Mouse (Mus musculus) layer of hippocampus, postnatal 10 days (tissue): ENCODE data around the gene Arhgap21. TPM values are rescaled to one million over a fixed set of nuclear protein-coding genes. Genes with fewer than 3 reads are reported as not detected.

ENCODE experiments used
- DNase-seq, 2 experiments: peaks; one replicate each; pipeline ENCODE4 v3.0.0; 2021; ENCODE audit warnings: low spot score in 2 of 2
- total RNA-seq, 2 experiments: library from RNA; stranded (reverse); gene quantifications; 2 replicates each; pipeline ENCODE4 v1.2.3; 2021

The Arhgap21 gene
- total RNA-seq, 2 experiments from 2014 or later = 305 to 313 TPM

DNA sequence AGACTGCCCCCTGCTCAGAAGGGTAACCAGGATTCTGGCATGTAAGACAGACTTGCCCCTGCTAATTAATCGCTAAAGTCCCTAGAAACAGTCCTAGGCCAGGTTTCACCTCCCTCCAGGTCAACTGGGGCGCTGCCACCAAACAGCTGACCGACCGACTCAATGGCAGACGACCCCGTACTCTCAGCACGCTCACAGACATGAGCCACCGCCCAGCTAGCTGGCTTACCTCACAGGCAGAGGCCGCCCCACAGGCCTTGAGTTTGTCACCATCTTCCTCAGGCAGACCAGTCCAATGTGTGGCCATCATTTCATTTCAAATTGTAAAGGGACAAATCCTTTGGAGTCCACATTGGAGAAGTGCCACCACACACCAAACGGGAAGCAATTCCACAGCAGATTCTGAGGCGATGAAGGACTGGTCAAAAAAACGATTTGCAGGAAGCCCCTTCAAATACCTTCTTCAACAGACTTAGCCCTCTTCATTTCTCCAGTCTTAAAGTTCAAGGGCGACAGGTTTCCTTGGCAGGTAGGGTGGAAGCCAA, 1.5 kb downstream of the Arhgap21 start:
- peak; percentile 47 to 63 for DNase-seq

DNA sequence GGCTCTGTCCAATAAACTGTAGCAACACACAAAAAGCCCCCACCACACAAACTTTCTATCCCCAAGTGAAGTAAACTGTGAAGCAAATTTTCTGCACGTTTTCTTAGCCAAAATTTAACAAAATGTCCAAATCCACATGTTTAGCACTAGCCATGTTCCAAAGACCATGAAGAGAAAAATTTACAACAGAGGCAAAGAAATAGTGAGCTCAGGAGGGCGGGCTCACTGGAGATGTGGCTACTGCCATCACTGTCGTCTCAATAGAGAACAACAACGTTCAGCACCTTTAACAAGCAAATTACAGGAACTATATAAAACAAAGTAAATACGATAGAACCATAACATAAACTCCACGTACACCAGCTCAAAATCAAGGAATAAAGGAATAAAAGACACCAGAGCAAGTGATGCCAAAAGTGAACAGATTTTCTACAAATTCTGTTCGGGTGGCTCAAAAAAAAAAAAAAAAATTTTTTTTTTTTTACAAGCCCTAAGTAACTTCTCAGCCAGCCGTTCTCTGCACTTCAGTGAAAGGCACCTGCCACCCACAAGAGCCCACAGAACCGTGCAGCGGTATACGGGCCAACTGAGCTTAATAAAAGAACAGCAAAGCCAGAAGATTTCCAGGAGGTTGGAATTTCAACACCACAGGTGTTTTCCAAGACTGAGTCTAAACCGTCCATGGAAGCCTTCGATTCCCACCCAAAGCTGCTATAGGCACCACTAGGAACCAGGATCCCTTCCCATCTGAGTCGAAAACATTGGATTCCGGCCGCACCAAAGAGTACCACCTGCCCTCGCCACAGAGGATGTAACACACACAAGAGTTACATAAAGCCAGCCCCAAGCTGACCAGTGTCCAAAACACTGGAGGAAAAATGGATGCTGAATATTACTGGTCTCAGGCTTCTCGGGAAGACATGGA, 2.2 kb downstream of the Arhgap21 start:
- peak in 1 of 2 experiments; percentile 27 for DNase-seq

DNA sequence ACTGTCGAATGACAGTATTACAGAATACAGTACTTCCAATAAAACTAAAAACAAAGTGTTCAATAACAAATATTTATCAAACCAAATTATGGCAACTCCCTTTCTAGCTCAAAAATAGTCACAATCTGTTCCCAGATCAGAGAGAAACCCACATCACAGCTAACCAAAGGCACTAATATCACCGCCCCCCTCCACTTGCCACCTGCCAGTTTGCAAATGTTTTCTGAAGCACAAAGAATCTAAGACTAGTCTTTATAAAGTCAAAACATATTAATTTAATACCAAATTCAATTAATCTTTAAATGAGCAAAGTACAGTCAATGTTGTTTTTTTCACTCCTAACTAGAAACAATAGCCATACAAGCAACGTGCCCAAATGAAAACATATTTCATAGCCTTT, 3.3 kb downstream of the Arhgap21 start:
- no peak for DNase-seq

DNA sequence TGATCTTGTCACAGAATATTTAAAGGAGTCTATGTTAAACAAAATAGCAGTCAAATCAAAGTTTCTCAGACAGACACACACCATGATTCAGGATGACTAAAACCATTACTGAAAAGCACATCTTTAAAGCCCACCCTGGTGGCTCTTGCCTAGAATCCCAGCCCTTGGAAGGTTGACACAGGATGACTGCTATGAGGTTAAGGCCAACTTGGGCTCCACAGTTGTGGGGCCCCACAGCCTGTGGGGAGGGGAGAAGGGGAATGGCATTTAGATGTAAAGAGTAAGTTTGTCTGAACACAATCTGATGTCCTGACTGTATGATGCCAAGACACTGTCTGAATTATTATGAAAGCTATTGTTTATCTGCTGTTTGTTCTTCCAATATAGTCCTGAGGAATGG, 4.2 kb downstream of the Arhgap21 start:
- no peak for DNase-seq

DNA sequence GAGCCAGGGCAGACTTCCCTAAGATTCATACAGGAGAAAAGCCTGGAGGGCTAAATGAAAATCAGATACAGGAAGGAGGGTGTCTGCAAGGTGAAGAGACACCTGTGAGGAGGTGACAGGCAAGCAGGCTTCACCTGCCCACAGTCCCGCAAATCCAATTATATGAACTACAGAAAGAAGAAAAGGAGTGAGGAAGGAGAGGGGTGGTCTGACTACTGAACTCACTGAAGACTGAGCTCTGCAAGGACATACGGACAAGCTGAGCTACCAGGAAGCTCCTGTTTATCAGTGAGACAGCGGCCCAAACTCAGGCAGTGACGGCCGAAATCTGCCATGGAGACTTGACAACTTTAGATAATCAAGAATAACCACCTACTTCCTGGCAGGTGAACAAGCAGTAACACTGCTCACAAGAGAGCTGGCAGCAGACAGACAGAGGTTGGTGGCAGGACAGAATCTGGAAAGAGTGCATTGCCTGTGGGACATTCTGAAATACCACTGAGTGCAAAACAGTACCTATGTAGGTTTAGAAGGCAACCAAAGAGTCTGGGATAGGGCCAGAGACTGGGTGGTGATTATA, 5.4 kb downstream of the Arhgap21 start:
- no peak for DNase-seq

DNA sequence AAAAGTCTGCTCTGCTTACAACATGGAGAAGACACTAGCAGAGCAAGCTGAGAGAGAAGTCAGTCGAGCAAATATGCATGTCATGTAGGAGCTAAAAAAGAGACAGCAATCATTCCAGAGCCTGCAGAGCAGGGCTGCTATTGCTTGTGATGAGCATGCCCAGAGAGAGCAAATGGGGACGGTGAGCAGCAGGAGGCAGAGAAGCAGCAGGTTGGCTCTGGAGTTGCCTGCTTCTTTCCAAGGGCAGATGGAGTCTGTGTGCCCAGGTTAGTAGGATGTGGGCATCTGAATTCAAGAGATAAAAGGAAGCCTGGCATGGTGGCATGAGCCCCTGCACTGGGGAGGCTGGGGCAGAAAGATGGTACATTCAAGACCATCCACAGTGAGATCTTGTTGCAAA, 6.4 kb downstream of the Arhgap21 start:
- DNase-seq = peak; percentile 42 to 57

DNA sequence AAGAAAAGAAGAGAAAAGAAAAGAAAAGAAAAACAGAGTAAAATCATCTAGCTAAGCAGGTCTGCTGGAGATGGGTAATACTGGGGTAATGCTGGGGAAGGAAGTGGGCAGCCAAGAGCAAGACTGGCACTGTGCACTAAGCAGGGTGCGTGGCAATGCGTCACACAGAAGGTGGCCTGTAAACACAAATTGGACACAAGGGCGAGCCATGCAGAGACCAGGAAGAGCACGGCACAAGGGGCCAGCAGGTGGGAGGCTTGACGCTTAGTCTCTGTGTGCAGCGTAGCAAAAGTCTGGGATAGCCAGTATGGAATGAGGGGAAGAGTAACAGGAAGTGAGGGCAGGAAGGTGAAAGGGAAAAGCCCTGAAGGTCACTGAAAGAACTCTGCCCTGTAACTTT, 6.9 kb downstream of the Arhgap21 start:
- DNase-seq = no peak

DNA sequence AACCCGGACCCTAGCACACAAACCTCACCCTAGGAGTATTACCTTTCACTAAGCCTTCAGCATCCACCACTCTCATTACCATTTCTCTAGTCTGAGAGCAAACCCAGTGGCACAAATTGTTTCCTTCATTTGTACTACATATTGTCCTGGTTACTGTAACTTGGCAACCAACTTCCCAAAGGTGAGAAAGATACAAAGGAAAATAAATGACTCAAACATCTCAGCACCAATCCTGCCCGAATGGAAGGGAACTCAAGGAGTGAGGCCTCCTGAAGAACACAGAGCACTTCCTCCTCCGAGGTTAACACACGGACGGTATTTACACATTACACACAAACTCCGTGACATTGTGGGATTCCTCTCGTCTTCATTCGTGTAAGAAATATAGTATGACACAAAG, 7.4 kb downstream of the Arhgap21 start:
- no peak for DNase-seq

DNA sequence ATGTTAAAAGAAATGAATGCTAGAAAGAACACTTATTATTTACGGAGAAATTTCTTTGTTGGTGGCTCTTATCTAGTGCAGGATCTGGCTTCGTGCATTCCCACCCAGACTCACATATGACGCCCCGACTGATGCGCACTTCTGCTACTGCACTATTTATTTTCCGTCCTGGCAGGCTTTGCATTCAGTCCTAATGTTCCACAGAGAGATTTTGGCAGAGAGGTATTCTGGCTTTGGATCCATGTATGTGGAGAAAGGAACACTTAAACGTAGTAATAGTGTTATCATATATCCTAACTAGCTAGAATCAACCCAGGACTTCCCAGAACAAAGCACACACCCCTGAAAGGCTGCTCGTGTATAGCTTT, 8.0 kb downstream of the Arhgap21 start:
- no peak for DNase-seq

DNA sequence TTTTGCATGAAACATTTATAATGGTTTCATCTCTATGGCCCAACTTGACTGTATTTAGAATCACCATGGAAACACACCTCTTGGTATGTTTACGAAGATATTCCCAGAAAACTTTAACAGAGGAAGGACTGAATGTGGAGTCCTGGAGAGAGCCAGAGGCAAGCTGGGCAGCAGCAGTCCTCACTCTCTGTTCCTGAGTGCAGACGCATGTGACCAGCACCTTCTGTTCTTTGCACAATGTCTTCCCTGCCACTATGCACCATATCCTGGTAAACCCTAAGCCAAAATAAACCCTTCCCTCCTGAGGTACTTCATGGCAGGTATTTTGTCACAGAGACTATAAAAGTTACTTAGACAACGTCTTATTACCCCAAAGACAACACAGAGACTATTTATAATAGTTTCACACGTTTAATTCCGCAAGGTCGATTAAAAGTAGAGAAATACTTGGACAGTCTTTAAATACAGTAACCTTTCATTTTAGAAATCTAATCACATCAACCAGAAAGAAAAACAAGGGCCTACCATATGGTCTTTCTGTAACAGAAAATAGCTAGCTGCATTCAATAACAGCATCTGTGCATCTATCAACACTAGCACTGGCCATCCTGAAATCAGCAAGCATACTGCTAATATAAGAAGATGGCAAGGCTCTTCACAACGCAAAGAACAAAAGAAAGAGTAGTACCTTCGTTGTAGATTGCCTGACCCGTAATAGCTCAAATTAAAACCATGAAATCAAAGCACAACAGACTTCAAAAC, 8.6 kb downstream of the Arhgap21 start:
- no peak for DNase-seq

DNA sequence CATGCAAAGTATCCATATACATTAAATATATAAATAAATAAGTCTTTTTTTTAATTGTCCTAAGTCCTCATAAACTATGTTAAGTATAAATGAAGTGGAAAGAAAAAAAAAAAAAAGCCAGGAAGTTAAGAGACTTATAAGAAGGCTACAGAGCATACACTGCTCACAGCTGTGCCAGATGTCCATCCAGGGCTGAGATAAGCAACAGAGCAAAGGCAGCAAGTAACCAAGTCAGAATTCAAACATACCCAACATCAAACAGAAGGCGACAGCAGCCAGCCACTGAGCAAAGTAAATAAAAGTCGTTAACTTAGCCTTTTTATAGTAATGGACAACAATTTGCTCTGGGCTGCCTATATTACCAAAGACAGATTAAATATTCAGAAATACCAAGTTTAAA, 9.6 kb downstream of the Arhgap21 start:
- DNase-seq = no peak

DNA sequence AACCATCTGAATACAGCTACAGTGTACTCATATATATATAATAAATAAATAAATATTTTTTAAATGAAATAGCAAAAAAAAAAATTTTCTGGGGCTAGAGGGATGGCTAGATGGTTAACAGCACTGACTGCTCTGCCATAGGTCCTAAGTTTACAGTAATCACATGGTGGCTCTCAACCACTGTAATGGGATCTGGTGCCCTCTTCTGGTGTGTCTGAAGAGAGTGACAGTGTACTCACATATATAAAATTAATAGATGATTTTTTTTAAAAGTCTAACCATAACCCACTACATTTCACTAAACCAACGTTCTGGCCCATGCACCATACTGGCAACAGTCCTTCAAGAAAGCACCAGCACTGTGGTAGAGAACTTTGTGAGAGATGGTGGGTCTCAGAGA, 10.7 kb downstream of the Arhgap21 start:
- DNase-seq = no peak

DNA sequence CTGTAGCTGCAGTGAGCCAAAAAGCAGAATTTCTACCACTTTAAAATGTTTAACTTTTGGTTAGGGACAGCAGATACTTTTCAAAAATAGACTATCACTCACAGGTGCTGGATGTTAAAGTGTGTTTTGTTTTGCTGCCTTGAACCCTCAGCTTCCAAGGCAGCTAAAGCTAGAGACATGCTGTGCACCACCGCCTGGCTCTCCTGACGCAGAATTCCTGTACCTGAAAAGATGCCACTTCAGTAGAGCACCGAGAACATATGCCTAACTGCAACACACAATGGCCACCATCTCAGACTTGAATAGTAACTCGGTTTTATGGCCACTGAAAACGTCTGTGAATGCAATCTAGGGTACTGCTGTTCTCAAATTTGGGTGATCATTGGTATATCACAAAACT, 12.0 kb downstream of the Arhgap21 start:
- DNase-seq = no peak

DNA sequence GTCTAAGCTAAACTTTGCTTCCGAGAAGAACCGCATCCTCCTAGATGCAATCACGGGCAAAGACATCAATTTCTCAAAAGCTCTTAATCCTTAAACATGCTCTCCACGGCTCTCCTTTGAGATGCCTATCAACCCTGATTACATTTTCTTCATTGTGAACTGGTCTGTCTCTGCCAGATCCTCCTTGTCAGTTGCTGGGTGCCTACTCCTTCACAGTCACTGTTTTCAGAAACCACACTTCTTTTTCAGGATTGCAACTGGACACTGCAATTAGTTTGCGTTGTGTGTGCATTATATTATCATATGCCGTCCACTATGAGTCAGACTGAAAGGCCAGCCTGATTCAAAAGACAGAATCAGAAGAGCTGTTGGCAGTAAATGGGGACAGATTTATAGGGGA, 12.7 kb downstream of the Arhgap21 start:
- DNase-seq = no peak

DNA sequence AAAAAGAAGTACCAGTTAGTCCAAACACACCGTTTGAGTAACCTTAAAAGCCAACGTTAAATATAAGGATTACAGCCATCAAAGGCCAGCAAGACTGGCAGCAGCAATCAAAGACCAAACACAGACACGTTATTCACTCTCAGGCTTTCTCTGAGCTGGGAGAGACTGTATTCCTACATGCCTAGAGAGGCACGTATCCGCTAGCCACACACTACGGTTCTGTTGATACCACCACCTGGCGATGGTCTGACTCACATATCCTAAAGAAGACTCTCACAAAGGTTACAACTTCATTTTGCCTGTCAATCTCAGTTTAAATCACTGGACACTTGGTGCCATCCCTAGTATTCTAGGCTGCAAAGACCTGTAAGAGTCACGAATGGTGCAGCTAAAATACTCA, 13.3 kb downstream of the Arhgap21 start:
- no peak for DNase-seq

DNA sequence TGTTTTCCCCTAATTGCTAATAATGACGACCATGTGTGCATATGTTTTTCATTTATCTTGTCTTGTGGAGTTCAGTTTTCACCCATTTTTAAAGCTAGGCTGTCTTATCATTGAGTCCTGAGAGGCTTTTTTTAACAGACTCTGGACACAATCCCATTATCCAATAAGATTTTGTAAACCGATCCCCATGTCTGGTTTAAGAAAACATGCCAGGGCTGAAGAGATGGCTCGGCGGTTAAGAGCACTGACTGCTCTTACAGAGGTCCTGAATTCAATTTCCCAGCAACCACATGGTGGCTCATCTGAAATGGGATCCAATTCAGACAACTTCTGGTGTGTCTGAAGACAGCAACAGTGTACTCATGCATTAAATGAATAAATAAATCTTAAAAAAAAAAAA, 16.0 kb downstream of the Arhgap21 start:
- DNase-seq = no peak

DNA sequence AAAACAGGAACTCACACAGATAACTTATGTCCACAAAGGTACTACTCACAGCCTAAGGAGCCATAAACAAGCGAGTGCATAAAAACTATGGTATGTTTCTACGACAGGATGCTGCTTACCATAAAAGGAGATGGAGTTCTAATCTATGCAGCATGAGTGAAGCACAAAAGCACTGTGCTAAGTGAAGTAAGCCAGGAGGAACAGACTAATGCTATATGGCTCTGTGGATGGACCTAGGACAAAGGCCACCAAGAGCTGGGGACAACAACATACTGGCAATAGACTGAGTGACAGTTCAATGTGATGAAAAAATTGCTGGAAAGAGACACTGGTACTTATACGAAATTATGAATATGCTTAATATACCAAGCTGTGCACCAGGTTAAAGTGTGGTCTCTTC, 19.5 kb downstream of the Arhgap21 start:
- no peak for DNase-seq

DNA sequence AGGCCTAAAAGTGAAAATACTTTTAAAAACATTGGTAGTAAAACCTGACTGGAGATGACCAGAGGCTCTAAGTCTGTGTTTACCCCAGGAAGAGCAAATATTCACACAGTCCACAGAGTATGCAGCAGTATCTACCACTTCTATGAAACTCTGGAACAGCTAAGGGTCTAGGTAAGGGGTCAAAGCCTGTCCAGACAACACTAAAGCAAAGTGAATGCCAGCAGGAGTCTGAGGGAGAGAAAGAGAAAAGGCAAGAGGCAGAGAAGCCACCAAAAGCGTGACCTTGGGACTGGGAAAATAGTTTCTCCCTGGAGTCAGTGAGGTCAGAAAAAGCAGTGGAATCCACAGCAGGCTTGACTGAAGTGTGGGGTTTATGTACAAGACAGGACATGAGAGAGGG, 21.6 kb downstream of the Arhgap21 start:
- no peak for DNase-seq

DNA sequence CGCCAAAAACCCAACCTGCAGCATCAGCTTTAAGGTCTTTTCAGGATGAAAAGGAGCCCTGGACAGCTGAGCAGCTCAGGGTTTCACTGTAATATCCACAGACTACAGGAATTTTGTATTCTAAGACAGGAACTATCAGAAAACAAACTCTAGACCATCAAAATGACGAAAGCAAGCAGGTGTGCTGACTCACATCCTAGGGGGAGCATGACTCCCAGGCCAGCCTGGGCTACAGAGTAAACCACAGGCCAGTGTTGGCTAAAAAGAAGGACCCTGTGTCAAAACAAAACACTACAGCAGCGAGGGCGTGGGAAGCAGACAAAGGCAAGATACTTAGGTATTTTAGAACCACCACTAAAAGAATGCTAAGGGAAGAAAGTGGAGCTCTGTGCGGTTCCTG, 23.1 kb downstream of the Arhgap21 start:
- no peak for DNase-seq

DNA sequence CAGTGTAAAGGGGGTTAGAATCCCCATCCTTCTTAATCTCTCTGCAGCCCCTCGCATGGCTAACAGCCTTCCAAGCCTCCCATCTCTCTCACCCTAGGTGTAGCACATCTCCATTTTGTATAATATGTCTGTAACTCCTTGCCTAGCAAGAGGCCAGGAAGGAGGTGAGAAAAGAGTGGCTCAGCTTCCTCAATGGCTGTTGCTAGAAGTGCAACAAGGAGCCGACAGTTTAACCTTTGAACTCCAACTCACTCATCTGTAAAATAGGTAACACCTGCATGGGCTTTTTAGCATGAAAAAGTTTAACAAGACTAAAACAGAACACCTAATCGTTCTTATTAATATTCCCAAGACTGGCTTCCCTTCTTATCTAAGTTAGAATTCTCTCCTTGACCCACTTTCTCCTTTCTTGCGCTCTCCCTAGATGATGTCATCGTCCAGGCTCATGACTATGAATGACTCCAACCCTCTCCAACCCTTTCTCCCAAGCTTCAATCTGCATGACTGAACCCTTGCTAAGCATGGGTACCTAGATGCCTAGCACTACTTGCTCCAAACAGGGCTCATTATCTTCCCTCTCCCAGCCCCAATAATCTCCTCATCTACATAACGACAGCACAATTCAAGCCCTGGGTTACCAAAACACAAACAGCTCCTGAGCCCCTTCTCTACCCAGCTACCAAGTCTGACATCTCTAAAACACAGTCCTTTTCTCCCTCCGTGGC, 24.8 kb downstream of the Arhgap21 start:
- no peak for DNase-seq

DNA sequence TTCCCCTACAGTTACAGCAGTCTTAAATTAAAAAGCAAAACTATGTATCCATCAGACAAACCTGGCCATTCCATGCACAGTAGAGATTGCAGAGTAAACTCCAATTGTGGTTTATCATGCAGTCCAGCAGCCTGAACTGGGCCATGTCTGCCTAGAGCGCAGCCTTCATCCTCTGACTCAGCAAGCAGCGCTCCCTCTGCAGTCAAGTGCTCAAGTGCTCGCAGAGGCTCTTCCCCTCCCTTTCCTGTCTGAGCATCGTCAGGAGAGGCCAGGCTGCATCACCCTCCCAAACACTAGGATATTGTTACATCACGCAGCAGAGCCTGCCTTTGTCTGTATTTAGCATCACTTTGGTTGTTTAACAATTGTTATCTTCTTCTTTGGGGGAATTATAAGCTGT, 25.5 kb downstream of the Arhgap21 start:
- DNase-seq = no peak
